22 mouse cellular contexts compared by ENCODE assay signal in genomic region chr8:70037994-70038393, GRCm38 (mm10). TPM values are rescaled to one million over a fixed set of nuclear protein-coding genes. Genes with fewer than 3 reads are reported as not detected.
A peak's percentile ranks its signal among the peaks of the same experiment; 100 is the strongest.
DNase-seq lines count a peak whose midpoint lies in the region; ATAC-seq and TF ChIP-seq lines count a peak whose summit lies in the region.
"Had no signal": no experiment of that assay in that cellular context is flagged by ENCODE, and none has a peak within 500 bp of the region (broad histone marks: within the 10 kb centered on the region; RNA-seq: fewer than 3 reads in every experiment).

No protein-coding gene starts in this region.

- WGBS in liver, embryonic 15.5 days (ENCODE audit: insufficient replicate concordance): 49% methylated on average over 1 of the region's 1 CpGs
- 97% methylated on average over 1 of the region's 1 CpGs for WGBS in lung, postnatal 0 days

- no peak for DNase-seq in lung, postnatal 0 days (ENCODE audit: low spot score)
- DNase-seq in urinary bladder, adult 2 months (ENCODE audit: low spot score): no peak
- DNase-seq: adrenal gland, adult 2 months; adrenal gland, postnatal 25 days; cerebellum, adult 8-10 months; cerebellum, postnatal 14 days; embryo, embryonic 11 days; forebrain, postnatal 0 days; gastrocnemius, postnatal 25 days; heart, postnatal 10 days; heart, postnatal 4 days had no signal

- peaks cover 56% of the 10 kb centered on the region for H3K4me1 ChIP-seq in liver, embryonic 15.5 days (replicated peaks)
- 0 out of 2 replicates have a peak, but pooled peaks cover 2% of the 10 kb centered on the region for H3K4me1 ChIP-seq in lung, postnatal 0 days (ENCODE audit: insufficient read depth, low read depth, low read length)

- TF ChIP-seq EP300 in lung, postnatal 0 days (IDR thresholded peaks at IDR 0.05): no peak

- H3K27me3 ChIP-seq in liver, embryonic 15.5 days: no peaks in the 10 kb centered on the region
- no peaks in the 10 kb centered on the region for H3K27me3 ChIP-seq in lung, postnatal 0 days (replicated peaks; ENCODE audit: insufficient read depth, low read length)
- H3K27me3 ChIP-seq: embryonic facial prominence, embryonic 15.5 days; forebrain, embryonic 13.5 days; hindbrain, embryonic 12.5 days had no signal

- H3K4me3 ChIP-seq in liver, embryonic 15.5 days (replicated peaks): no peak overlapping the region
- no peak overlapping the region for H3K4me3 ChIP-seq in lung, postnatal 0 days (ENCODE audit: low read depth, low read length)
- H3K4me3 ChIP-seq: embryonic facial prominence, embryonic 15.5 days; forebrain, embryonic 13.5 days; hindbrain, embryonic 12.5 days had no signal

- H3K36me3 ChIP-seq in liver, embryonic 15.5 days (replicated peaks): peaks cover 37% of the 10 kb centered on the region
- 0 out of 2 replicates have a peak, but pooled peaks cover 5% of the 10 kb centered on the region for H3K36me3 ChIP-seq in lung, postnatal 0 days (ENCODE audit: insufficient read depth, low read length)

- H3K9me3 ChIP-seq in liver, embryonic 15.5 days (replicated peaks): no peaks in the 10 kb centered on the region
- no peaks in the 10 kb centered on the region for H3K9me3 ChIP-seq in lung, postnatal 0 days (ENCODE audit: low read length)
- H3K9me3 ChIP-seq: embryonic facial prominence, embryonic 15.5 days; forebrain, embryonic 13.5 days; hindbrain, embryonic 12.5 days had no signal

- no peak overlapping the region for H3K9ac ChIP-seq in liver, embryonic 15.5 days
- no peak overlapping the region for H3K9ac ChIP-seq in lung, postnatal 0 days (replicated peaks; ENCODE audit: low read depth)
- H3K9ac ChIP-seq: embryonic facial prominence, embryonic 15.5 days; forebrain, embryonic 13.5 days; forebrain, postnatal 0 days; hindbrain, embryonic 12.5 days had no signal

- ATAC-seq in erythroblast, adult 5-6 weeks (replicated peaks; ENCODE audit: low FRiP score, poor library complexity, severe bottlenecking): peak; percentile 26; the same call in 1 of the 2 replicates
- 0 out of 2 replicates have a peak, but pooled peaks have one; percentile 17 for ATAC-seq in erythroid progenitor cell, adult 5-6 weeks (replicated peaks; ENCODE audit: low FRiP score, poor library complexity, severe bottlenecking)
- peak; percentile 40 for ATAC-seq in liver, embryonic 15.5 days (ENCODE audit: insufficient read depth)
- ATAC-seq in megakaryocyte-erythroid progenitor cell, adult 5-6 weeks (replicated peaks; ENCODE audit: low FRiP score, low TSS enrichment, poor library complexity, severe bottlenecking): peak; percentile 58
- no peak for ATAC-seq in lung, postnatal 0 days
- ATAC-seq: forebrain, embryonic 13.5 days; forebrain, postnatal 0 days; hindbrain, embryonic 16.5 days had no signal

- H3K4me2 ChIP-seq in liver, embryonic 15.5 days: peak overlapping the region; percentile 45
- H3K4me2 ChIP-seq in lung, postnatal 0 days (replicated peaks; ENCODE audit: low read depth, low read length): no peak overlapping the region
- H3K4me2 ChIP-seq: embryonic facial prominence, embryonic 15.5 days; forebrain, embryonic 13.5 days; hindbrain, embryonic 12.5 days had no signal

- H3K27ac ChIP-seq in liver, embryonic 15.5 days (replicated peaks): peak overlapping the region; percentile 81
- no peak overlapping the region for H3K27ac ChIP-seq in lung, postnatal 0 days (ENCODE audit: low read length)
- H3K27ac ChIP-seq: embryonic facial prominence, embryonic 15.5 days; forebrain, embryonic 13.5 days; hindbrain, embryonic 12.5 days had no signal

- no peak for TF ChIP-seq CTCF in lung, postnatal 0 days (IDR thresholded peaks at IDR 0.05)

RNA-seq across cellular contexts. Expression of gene Mau2, which starts 4.5 kb away (rescaled TPM):
- total RNA-seq in erythroblast, adult 5-6 weeks (2015; ENCODE audit: low replicate concordance): 24.0 and 33.9 TPM in 2 replicates
- total RNA-seq in erythroblast, adult 5-6 weeks (2017; ENCODE audit: low replicate concordance): 47.4 and 49.5 TPM in 2 replicates
- total RNA-seq in erythroid progenitor cell, adult 5-6 weeks (2015; ENCODE audit: low replicate concordance): 27.2 and 35.3 TPM in 2 replicates
- 39.1 and 39.2 TPM in 2 replicates for total RNA-seq in erythroid progenitor cell, adult 5-6 weeks (2017; ENCODE audit: low replicate concordance)
- 23.0 and 25.6 TPM in 2 replicates for polyA plus RNA-seq in liver, embryonic 15.5 days (2015; fragmentation: Nextera tagmentation; extraction: Ambion mirVana)
- 45.9 and 62.1 TPM in 2 replicates for total RNA-seq in megakaryocyte-erythroid progenitor cell, adult 5-6 weeks (2014; fragmentation: Nextera tagmentation)
- 33.4 TPM in 2 replicates for total RNA-seq in megakaryocyte-erythroid progenitor cell, adult 5-6 weeks (2017)
- polyA plus RNA-seq in lung, postnatal 0 days (2015; fragmentation: Nextera tagmentation; extraction: Ambion mirVana): 37.1 and 37.2 TPM in 2 replicates
- 49.6 and 57.8 TPM in 2 replicates for polyA plus RNA-seq in urinary bladder, adult 2 months (2012; rRNA removed)

RNA-seq across cellular contexts. Expression of gene Sugp1, which starts 4.6 kb away (rescaled TPM):
- total RNA-seq in erythroblast, adult 5-6 weeks (2015; ENCODE audit: low replicate concordance): 8.2 and 10.6 TPM in 2 replicates
- total RNA-seq in erythroblast, adult 5-6 weeks (2017; ENCODE audit: low replicate concordance): 15.6 and 22.6 TPM in 2 replicates
- 15.9 and 20.1 TPM in 2 replicates for total RNA-seq in erythroid progenitor cell, adult 5-6 weeks (2015; ENCODE audit: low replicate concordance)
- 21.0 and 24.9 TPM in 2 replicates for total RNA-seq in erythroid progenitor cell, adult 5-6 weeks (2017; ENCODE audit: low replicate concordance)
- 15.3 and 16.2 TPM in 2 replicates for polyA plus RNA-seq in liver, embryonic 15.5 days (2015; fragmentation: Nextera tagmentation; extraction: Ambion mirVana)
- total RNA-seq in megakaryocyte-erythroid progenitor cell, adult 5-6 weeks (2014; fragmentation: Nextera tagmentation): 24.6 and 26.9 TPM in 2 replicates
- total RNA-seq in megakaryocyte-erythroid progenitor cell, adult 5-6 weeks (2017): 31.1 and 33.0 TPM in 2 replicates
- polyA plus RNA-seq in lung, postnatal 0 days (2015; fragmentation: Nextera tagmentation; extraction: Ambion mirVana): 25.4 and 27.3 TPM in 2 replicates
- polyA plus RNA-seq in urinary bladder, adult 2 months (2012; rRNA removed): 15.4 and 20.6 TPM in 2 replicates

RNA-seq across cellular contexts. Expression of gene Tm6sf2, which starts 34.7 kb away (rescaled TPM):
- total RNA-seq in erythroblast, adult 5-6 weeks (2015; ENCODE audit: low replicate concordance): 2.3 TPM in 1 of 2 replicates, not detected in the other
- total RNA-seq in erythroblast, adult 5-6 weeks (2017; ENCODE audit: low replicate concordance): 2.9 TPM in 1 of 2 replicates, not detected in the other
- total RNA-seq in erythroid progenitor cell, adult 5-6 weeks (2015; ENCODE audit: low replicate concordance): 1.3 TPM in 1 of 2 replicates, not detected in the other
- not detected in 2 replicates for total RNA-seq in erythroid progenitor cell, adult 5-6 weeks (2017; ENCODE audit: low replicate concordance)
- polyA plus RNA-seq in liver, embryonic 15.5 days (2015; fragmentation: Nextera tagmentation; extraction: Ambion mirVana): 1.6 and 2.3 TPM in 2 replicates
- 0.77 TPM in 1 of 2 replicates, not detected in the other for total RNA-seq in megakaryocyte-erythroid progenitor cell, adult 5-6 weeks (2014; fragmentation: Nextera tagmentation)
- not detected in 2 replicates for total RNA-seq in megakaryocyte-erythroid progenitor cell, adult 5-6 weeks (2017)
- 3.8 and 4.2 TPM in 2 replicates for polyA plus RNA-seq in lung, postnatal 0 days (2015; fragmentation: Nextera tagmentation; extraction: Ambion mirVana)
- 1.8 and 2.5 TPM in 2 replicates for polyA plus RNA-seq in urinary bladder, adult 2 months (2012; rRNA removed)
- total RNA-seq: common myeloid progenitor, adult 5-6 weeks; granulocyte monocyte progenitor cell, adult 5-6 weeks had no signal

RNA-seq across cellular contexts. Expression of gene Gatad2a, which starts 41.8 kb away (rescaled TPM):
- 22.8 and 30.2 TPM in 2 replicates for total RNA-seq in erythroblast, adult 5-6 weeks (2015; ENCODE audit: low replicate concordance)
- total RNA-seq in erythroblast, adult 5-6 weeks (2017; ENCODE audit: low replicate concordance): 25.7 and 31.8 TPM in 2 replicates
- total RNA-seq in erythroid progenitor cell, adult 5-6 weeks (2015; ENCODE audit: low replicate concordance): 42.8 and 46.9 TPM in 2 replicates
- total RNA-seq in erythroid progenitor cell, adult 5-6 weeks (2017; ENCODE audit: low replicate concordance): 47.5 and 48.0 TPM in 2 replicates
- 28.0 and 32.2 TPM in 2 replicates for polyA plus RNA-seq in liver, embryonic 15.5 days (2015; fragmentation: Nextera tagmentation; extraction: Ambion mirVana)
- 75.4 and 89.7 TPM in 2 replicates for total RNA-seq in megakaryocyte-erythroid progenitor cell, adult 5-6 weeks (2014; fragmentation: Nextera tagmentation)
- 68.7 and 107 TPM in 2 replicates for total RNA-seq in megakaryocyte-erythroid progenitor cell, adult 5-6 weeks (2017)
- polyA plus RNA-seq in lung, postnatal 0 days (2015; fragmentation: Nextera tagmentation; extraction: Ambion mirVana): 40.9 and 41.8 TPM in 2 replicates
- polyA plus RNA-seq in urinary bladder, adult 2 months (2012; rRNA removed): 28.8 and 38.7 TPM in 2 replicates

RNA-seq across cellular contexts. Expression of gene Hapln4, which starts 45.3 kb away (rescaled TPM):
- not detected in 2 replicates for total RNA-seq in erythroblast, adult 5-6 weeks (2015; ENCODE audit: low replicate concordance)
- not detected in 2 replicates for total RNA-seq in erythroblast, adult 5-6 weeks (2017; ENCODE audit: low replicate concordance)
- total RNA-seq in erythroid progenitor cell, adult 5-6 weeks (2015; ENCODE audit: low replicate concordance): not detected in 2 replicates
- total RNA-seq in erythroid progenitor cell, adult 5-6 weeks (2017; ENCODE audit: low replicate concordance): not detected in 2 replicates
- 0.05 and 0.06 TPM in 2 replicates for polyA plus RNA-seq in liver, embryonic 15.5 days (2015; fragmentation: Nextera tagmentation; extraction: Ambion mirVana)
- total RNA-seq in megakaryocyte-erythroid progenitor cell, adult 5-6 weeks (2014; fragmentation: Nextera tagmentation): not detected in 2 replicates
- total RNA-seq in megakaryocyte-erythroid progenitor cell, adult 5-6 weeks (2017): not detected in 2 replicates
- not detected in 2 replicates for polyA plus RNA-seq in lung, postnatal 0 days (2015; fragmentation: Nextera tagmentation; extraction: Ambion mirVana)
- 0.21 TPM in 2 replicates for polyA plus RNA-seq in urinary bladder, adult 2 months (2012; rRNA removed)
- total RNA-seq: common myeloid progenitor, adult 5-6 weeks; gastrocnemius, adult 18-20 months; granulocyte monocyte progenitor cell, adult 5-6 weeks; heart, postnatal 10 days; heart, postnatal 4 days had no signal
